Mouse (Mus musculus) heart, embryonic 16.5 days (tissue): ENCODE data around the gene Imp4. TPM values are rescaled to one million over a fixed set of nuclear protein-coding genes. Genes with fewer than 3 reads are reported as not detected.
A peak's percentile ranks its signal among the peaks of the same experiment; 100 is the strongest.

Source experiments
- ATAC-seq: fragments of 200-750 bp; cut with Nextera tagmentation; replicated peaks from 2 replicates; pipeline ENCODE4 v1.8.0; 2017; ENCODE audit warnings: moderate number of reproducible peaks; ENCODE audit not compliant: insufficient read depth, low FRiP score; ENCODE audit errors: extremely low read depth
- H3K27ac ChIP-seq: fragments of 300-500 bp; sonication (generic); 2 replicates; pipeline ENCODE4 v1.5.1; 2014; ENCODE audit warnings: mild to moderate bottlenecking, low read length, control low read depth, moderate library complexity
- H3K27me3 ChIP-seq: fragments of 300-500 bp; sonication (generic); 2 replicates; pipeline ENCODE4 v1.6.1; 2014; ENCODE audit warnings: low read length, mixed read lengths; ENCODE audit not compliant: control insufficient read depth, insufficient read depth
- H3K36me3 ChIP-seq: fragments of 300-500 bp; sonication (generic); 2 replicates; pipeline ENCODE4 v1.6.1; 2014; ENCODE audit not compliant: control insufficient read depth, insufficient read depth
- H3K4me1 ChIP-seq: fragments of 300-500 bp; sonication (generic); 2 replicates; pipeline ENCODE4 v1.6.1; 2014; ENCODE audit warnings: low read length, mixed read lengths; ENCODE audit not compliant: control insufficient read depth, insufficient read depth
- H3K4me2 ChIP-seq: fragments of 300-500 bp; sonication (generic); 2 replicates; pipeline ENCODE4 v1.6.1; 2014; ENCODE audit warnings: low read depth, mild to moderate bottlenecking, control low read depth, low read length
- H3K4me3 ChIP-seq: fragments of 300-500 bp; sonication (generic); 2 replicates; pipeline ENCODE4 v1.5.1; 2014; ENCODE audit warnings: mild to moderate bottlenecking, control low read depth, low read length
- H3K9ac ChIP-seq: fragments of 300-500 bp; sonication (generic); 2 replicates; pipeline ENCODE4 v1.6.1; 2014; ENCODE audit warnings: low read length, control low read depth
- H3K9me3 ChIP-seq: fragments of 300-500 bp; sonication (generic); replicated peaks from 2 replicates; pipeline ENCODE4 v1.6.1; 2016; ENCODE audit warnings: low read length; ENCODE audit not compliant: control insufficient read depth
- WGBS: fragments of 180-500 bp; shearing (Covaris S2); extraction: QIAGEN DNeasy Blood & Tissue Kit; methylation state at CpG from one replicate; pipeline ENCODE4 v1.1.7; 2014; 5-methylcytosine and 5-hydroxymethylcytosine counted together
- polyA plus RNA-seq: library from polyadenylated mRNA; unstranded; fragments of >200 nt; fragmentation: Nextera tagmentation; extraction: Ambion mirVana; gene quantifications from 2 replicates; pipeline ENCODE4 v1.2.1, GENCODE M21; 2015

The Imp4 gene
- polyA plus RNA-seq: 60.3 and 64.9 TPM in 2 replicates

- Histone ChIP-seq H3K36me3 (peaks cover 21% of the 10 kb centered on the region), H3K4me1 (peaks cover 19% of the 10 kb centered on the region), H3K9ac (peak within 1 kb of the TSS; percentile 76), H3K27me3 (no peaks in the 10 kb centered on the region), H3K4me2 (peak within 1 kb of the TSS; percentile 91), H3K27ac (peak within 1 kb of the TSS; percentile 73), H3K9me3 (no peaks in the 10 kb centered on the region), H3K4me3 (peak within 1 kb of the TSS; percentile 77)
- ATAC-seq: peak; percentile 94
- under 1% methylated on average over 48 of the region's 48 CpGs for WGBS
Observed at GRCm38 (mm10) chr1:34439215-34439960, at the start of gene Imp4, which contains the start of gene Ccdc115. Imp4 (plus strand) TSS chr1:34439851. Ccdc115 (minus strand) TSS chr1:34439672.

- WGBS: 76% methylated on average over 4 of the region's 4 CpGs
- H3K9me3 ChIP-seq: no peaks in the 10 kb centered on the region
- H3K4me3 ChIP-seq: no peak overlapping the region
- H3K9ac ChIP-seq: no peak overlapping the region
- no peak for ATAC-seq
- H3K4me1 ChIP-seq: no peaks in the 10 kb centered on the region
- H3K27me3 ChIP-seq: no peaks in the 10 kb centered on the region
- H3K36me3 ChIP-seq: no peaks in the 10 kb centered on the region
- H3K27ac ChIP-seq: no peak overlapping the region
- no peak overlapping the region for H3K4me2 ChIP-seq
Observed at GRCm38 (mm10) chr1:34396321-34396720, 43.3 kb upstream of the Imp4 start.

- ATAC-seq: no peak
- 36% methylated on average over 11 of the region's 11 CpGs for WGBS
- Histone ChIP-seq H3K27me3 (no peaks in the 10 kb centered on the region), H3K36me3 (no peaks in the 10 kb centered on the region), H3K9me3 (no peaks in the 10 kb centered on the region), H3K27ac (no peak overlapping the region), H3K4me3 (no peak overlapping the region), H3K4me1 (no peaks in the 10 kb centered on the region), H3K9ac (no peak overlapping the region), H3K4me2 (no peak overlapping the region)
Observed at GRCm38 (mm10) chr1:34399182-34399953, 40.3 kb upstream of the Imp4 start.

- Histone ChIP-seq H3K9me3 (peaks cover 27% of the 10 kb centered on the region), H3K27ac (no peak overlapping the region), H3K4me3 (no peak overlapping the region), H3K4me1 (peaks cover 4% of the 10 kb centered on the region), H3K27me3 (no peaks in the 10 kb centered on the region), H3K9ac (no peak overlapping the region), H3K4me2 (no peak overlapping the region), H3K36me3 (peaks cover 25% of the 10 kb centered on the region)
- ATAC-seq: no peak
- 94% methylated on average over 2 of the region's 2 CpGs for WGBS
Observed at GRCm38 (mm10) chr1:34428466-34428865, 11.2 kb upstream of the Imp4 start.

- H3K27ac ChIP-seq: no peak overlapping the region
- H3K4me1 ChIP-seq: peaks cover 11% of the 10 kb centered on the region
- no peak overlapping the region for H3K4me2 ChIP-seq
- peaks cover 25% of the 10 kb centered on the region for H3K36me3 ChIP-seq
- WGBS: 91% methylated on average over 4 of the region's 4 CpGs
- no peak overlapping the region for H3K4me3 ChIP-seq
- H3K9ac ChIP-seq: no peak overlapping the region
- no peak for ATAC-seq
- H3K9me3 ChIP-seq: peaks cover 27% of the 10 kb centered on the region
- H3K27me3 ChIP-seq: no peaks in the 10 kb centered on the region
Observed at GRCm38 (mm10) chr1:34429281-34429680, 10.4 kb upstream of the Imp4 start.

GRCm38 (mm10) chr1:34430981-34431380, 8.7 kb upstream of the Imp4 start:
- no peak overlapping the region for H3K4me3 ChIP-seq
- H3K4me2 ChIP-seq: no peak overlapping the region
- peaks cover 25% of the 10 kb centered on the region for H3K36me3 ChIP-seq
- H3K9ac ChIP-seq: no peak overlapping the region
- H3K27me3 ChIP-seq: no peaks in the 10 kb centered on the region
- no peak overlapping the region for H3K27ac ChIP-seq
- peaks cover 27% of the 10 kb centered on the region for H3K9me3 ChIP-seq
- 94% methylated on average over 3 of the region's 3 CpGs for WGBS
- H3K4me1 ChIP-seq: peaks cover 15% of the 10 kb centered on the region
- no peak for ATAC-seq

GRCm38 (mm10) chr1:34431431-34431830, 8.2 kb upstream of the Imp4 start:
- Histone ChIP-seq H3K4me1 (peaks cover 15% of the 10 kb centered on the region), H3K27ac (no peak overlapping the region), H3K36me3 (peaks cover 25% of the 10 kb centered on the region), H3K4me2 (no peak overlapping the region), H3K9ac (no peak overlapping the region), H3K9me3 (peaks cover 27% of the 10 kb centered on the region), H3K4me3 (no peak overlapping the region), H3K27me3 (no peaks in the 10 kb centered on the region)
- ATAC-seq: no peak
- 95% methylated on average over 9 of the region's 9 CpGs for WGBS

- Histone ChIP-seq H3K4me2 (peak overlapping the region; percentile 83), H3K9ac (peak overlapping the region; percentile 79), H3K9me3 (peaks cover 27% of the 10 kb centered on the region), H3K36me3 (peaks cover 27% of the 10 kb centered on the region), H3K4me1 (peaks cover 15% of the 10 kb centered on the region), H3K4me3 (peak overlapping the region; percentile 59), H3K27me3 (no peaks in the 10 kb centered on the region), H3K27ac (no peak overlapping the region)
- no peak for ATAC-seq
- WGBS: 54% methylated on average over 13 of the region's 13 CpGs
Observed at GRCm38 (mm10) chr1:34432411-34432775, 7.3 kb upstream of the Imp4 start.
